Mouse (Mus musculus) limb, embryonic 10.5 days (tissue): ENCODE measurements around the gene Nfib. TPM values are rescaled to one million over a fixed set of nuclear protein-coding genes. Genes with fewer than 3 reads are reported as not detected.
"Not testable (repeated sequence)": the region's sequence is repeated elsewhere in the genome, so short reads cannot be mapped to it uniquely, and the experiment has no call there.

Experiments used
- DNase-seq: peaks from one replicate; pipeline ENCODE4 v3.0.0-alpha.2; 2017; ENCODE audit warnings: low spot score
- H3K27ac ChIP-seq: fragments of 300-500 bp; sonication (generic); 2 replicates; pipeline ENCODE4 v1.5.1; 2016; ENCODE audit warnings: mild to moderate bottlenecking
- H3K27me3 ChIP-seq: fragments of 300-500 bp; sonication (generic); 2 replicates; pipeline ENCODE4 v1.6.1; 2016; ENCODE audit warnings: low read depth, mild to moderate bottlenecking; ENCODE audit not compliant: poor library complexity, severe bottlenecking
- H3K36me3 ChIP-seq: fragments of 300-500 bp; sonication (generic); 2 replicates; pipeline ENCODE4 v1.6.1; 2016; ENCODE audit warnings: mild to moderate bottlenecking, moderate library complexity
- H3K4me1 ChIP-seq: fragments of 300-500 bp; sonication (generic); 2 replicates; pipeline ENCODE4 v1.6.1; 2016
- H3K4me3 ChIP-seq: fragments of 300-500 bp; sonication (generic); 2 replicates; pipeline ENCODE4 v1.5.1; 2016; ENCODE audit warnings: mild to moderate bottlenecking, moderate library complexity
- H3K9me3 ChIP-seq: fragments of 300-500 bp; sonication (generic); replicated peaks from 2 replicates; pipeline ENCODE4 v1.6.1; 2016; ENCODE audit warnings: mild to moderate bottlenecking
- WGBS: fragments of 180-500 bp; shearing (Covaris S2); methylation state at CpG from one replicate; pipeline ENCODE4 v1.1.7; 2016; 5-methylcytosine and 5-hydroxymethylcytosine counted together
- polyA plus RNA-seq: library from polyadenylated mRNA; unstranded; fragments of >200 nt; fragmentation: Nextera tagmentation; extraction: Ambion mirVana; gene quantifications from 2 replicates; pipeline ENCODE4 v1.2.1, GENCODE M21; 2016

The Nfib gene
- polyA plus RNA-seq, 1 experiment from 2014 or later: 23.4 TPM

DNA sequence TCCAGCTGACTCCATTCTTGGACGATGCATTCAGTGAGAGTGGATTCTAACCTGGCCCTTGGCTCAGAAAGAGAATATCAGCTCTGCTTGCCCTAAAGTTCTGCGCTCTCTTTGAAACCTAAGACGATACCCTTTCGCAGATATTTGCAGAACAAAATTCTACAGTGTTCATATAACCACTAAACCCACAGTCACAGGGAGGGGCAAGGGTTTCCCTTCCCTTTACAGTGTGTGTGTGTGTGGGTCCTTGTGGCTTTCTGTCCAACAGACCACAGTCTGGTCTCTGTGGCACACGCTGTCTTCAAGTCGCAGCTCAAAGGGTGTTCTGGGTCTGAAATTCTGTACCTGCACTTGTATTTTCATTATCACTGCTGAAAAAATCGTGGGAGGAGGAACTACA, 416.0 kb downstream of the Nfib start:
- peaks cover 24% of the 10 kb centered on the region for H3K4me1 ChIP-seq

DNA sequence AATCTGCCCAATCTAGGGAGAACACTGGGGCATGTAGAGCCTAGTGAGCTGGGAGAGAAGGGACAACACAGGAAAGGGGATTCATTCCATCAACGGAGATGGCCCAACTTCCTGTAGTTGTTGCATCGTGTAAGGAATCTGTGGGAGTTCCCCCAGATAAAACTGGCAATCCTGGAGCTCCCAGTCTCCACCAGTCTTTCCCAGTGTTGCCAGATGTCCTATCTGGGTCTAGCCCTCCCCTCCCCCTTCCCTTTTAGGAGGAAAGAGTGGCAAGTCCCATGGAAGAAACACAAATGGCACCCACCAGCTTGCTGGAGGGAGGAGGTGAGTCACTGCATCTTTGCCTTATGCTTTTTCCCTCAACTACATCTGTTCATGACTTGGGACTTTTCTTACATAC, 417.4 kb downstream of the Nfib start:
- no peaks in the 10 kb centered on the region for H3K36me3 ChIP-seq
- WGBS: 87% methylated on average over 2 of the region's 2 CpGs
- H3K27ac ChIP-seq: no peak overlapping the region

More for the DNA sequence above, 416.0 kb downstream of the Nfib start:
- peak overlapping the region; percentile 37; the same call in 1 of the 2 replicates for H3K27ac ChIP-seq
- no peaks in the 10 kb centered on the region for H3K36me3 ChIP-seq
- H3K4me3 ChIP-seq: no peak overlapping the region
- H3K9me3 ChIP-seq: no peaks in the 10 kb centered on the region
- 78% methylated on average over 7 of the region's 7 CpGs for WGBS
- no peaks in the 10 kb centered on the region for H3K27me3 ChIP-seq
- DNase-seq: no peak

GRCm38 (mm10) chr4:82287454-82287853, 418.1 kb downstream of the Nfib start:
- no peaks in the 10 kb centered on the region for H3K9me3 ChIP-seq
- DNase-seq: no peak
- 92% methylated on average over 2 of the region's 2 CpGs for WGBS
- H3K36me3 ChIP-seq: no peaks in the 10 kb centered on the region
- H3K27me3 ChIP-seq: no peaks in the 10 kb centered on the region
- H3K4me1 ChIP-seq: peaks cover 24% of the 10 kb centered on the region
- H3K4me3 ChIP-seq: no peak overlapping the region
- no peak overlapping the region for H3K27ac ChIP-seq

More for the DNA sequence above, 417.4 kb downstream of the Nfib start:
- Histone ChIP-seq H3K4me1 (peaks cover 24% of the 10 kb centered on the region), H3K4me3 (no peak overlapping the region), H3K27me3 (no peaks in the 10 kb centered on the region), H3K9me3 (no peaks in the 10 kb centered on the region)
- no peak for DNase-seq

DNA sequence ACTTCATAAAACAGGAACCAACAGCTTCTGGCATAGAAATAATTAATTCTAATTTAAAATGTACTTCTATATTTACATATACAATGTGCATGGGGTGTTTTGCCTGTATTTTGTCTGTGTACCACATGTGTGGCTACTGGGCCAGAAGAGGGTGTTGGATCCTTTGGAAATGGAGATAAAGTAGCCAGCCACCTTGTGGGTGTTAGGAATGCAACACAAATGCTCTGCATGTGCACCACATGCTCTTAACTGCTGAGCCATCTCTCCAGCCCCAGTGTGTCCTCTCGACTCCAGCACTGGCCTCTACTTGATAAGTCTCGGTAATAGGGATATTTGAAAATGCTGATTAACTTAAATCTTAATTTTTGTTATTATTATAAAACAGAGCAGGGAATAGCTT, 418.6 kb downstream of the Nfib start:
- no peak for DNase-seq
- Histone ChIP-seq H3K9me3 (no peaks in the 10 kb centered on the region), H3K27me3 (no peaks in the 10 kb centered on the region), H3K4me1 (peaks cover 23% of the 10 kb centered on the region), H3K36me3 (no peaks in the 10 kb centered on the region), H3K27ac (no peak overlapping the region), H3K4me3 (no peak overlapping the region)
- 89% methylated on average over 2 of the region's 2 CpGs for WGBS

GRCm38 (mm10) chr4:82283536-82283935, 422.0 kb downstream of the Nfib start:
- Histone ChIP-seq H3K4me1 (no peaks in the 10 kb centered on the region), H3K27ac (no peak overlapping the region), H3K36me3 (no peaks in the 10 kb centered on the region), H3K27me3 (no peaks in the 10 kb centered on the region), H3K9me3 (no peaks in the 10 kb centered on the region), H3K4me3 (no peak overlapping the region)
- no peak for DNase-seq
- 89% methylated on average over 6 of the region's 6 CpGs for WGBS

DNA sequence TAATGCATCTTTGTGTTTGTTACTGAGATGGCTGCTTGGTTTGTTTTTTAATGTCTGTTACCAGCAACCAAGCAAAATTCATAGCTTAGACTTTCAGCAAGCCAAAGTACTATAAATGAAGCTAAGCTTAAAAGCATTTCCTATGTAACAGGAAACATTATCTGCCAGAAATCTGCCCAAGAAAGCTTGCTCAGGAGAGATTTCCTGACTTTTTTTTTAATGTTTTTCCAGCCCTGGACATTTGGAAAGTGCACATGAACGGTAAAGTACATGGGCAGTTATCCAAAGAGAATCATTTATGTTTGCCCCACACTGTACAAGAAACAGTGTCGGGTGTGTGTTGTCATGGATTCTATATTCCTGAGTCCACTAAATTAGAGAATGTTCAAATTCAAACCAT, 429.6 kb downstream of the Nfib start:
- H3K27ac ChIP-seq: no peak overlapping the region
- H3K4me1 ChIP-seq: peaks cover 19% of the 10 kb centered on the region
- H3K9me3 ChIP-seq: no peaks in the 10 kb centered on the region
- WGBS: 92% methylated on average over 2 of the region's 2 CpGs
- no peaks in the 10 kb centered on the region for H3K36me3 ChIP-seq
- no peak for DNase-seq
- H3K4me3 ChIP-seq: no peak overlapping the region
- no peaks in the 10 kb centered on the region for H3K27me3 ChIP-seq

- H3K4me3 ChIP-seq: no peak overlapping the region
- peaks cover 31% of the 10 kb centered on the region for H3K4me1 ChIP-seq
- H3K27me3 ChIP-seq: no peaks in the 10 kb centered on the region
- H3K9me3 ChIP-seq: no peaks in the 10 kb centered on the region
- DNase-seq: no peak
- H3K36me3 ChIP-seq: no peaks in the 10 kb centered on the region
- 84% methylated on average over 4 of the region's 4 CpGs for WGBS
- peak overlapping the region; percentile 61; the same call in 1 of the 2 replicates for H3K27ac ChIP-seq
Measured at GRCm38 (mm10) chr4:82273049-82273754, 432.3 kb downstream of the Nfib start.

DNA sequence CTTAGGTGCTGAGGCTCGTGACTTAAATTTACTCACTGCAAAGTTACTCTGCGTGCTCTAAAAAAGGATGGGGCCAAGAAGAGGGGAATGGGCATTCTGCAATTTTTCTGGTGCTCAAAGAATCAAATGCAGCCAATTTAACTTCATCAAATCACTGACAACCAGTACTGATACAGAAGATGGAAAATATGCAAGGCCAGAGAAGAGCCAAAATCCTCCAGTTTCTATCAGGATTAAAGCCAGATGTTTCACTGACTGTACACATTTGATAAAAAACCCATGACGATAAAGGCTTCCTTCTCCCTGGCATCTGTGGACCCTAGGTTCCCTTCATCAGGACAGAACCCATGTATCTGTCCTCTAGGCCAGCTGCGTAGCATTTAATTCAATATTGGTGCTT, 433.5 kb downstream of the Nfib start:
- Histone ChIP-seq H3K4me1 (peaks cover 42% of the 10 kb centered on the region), H3K27ac (no peak overlapping the region; the same call in 1 of the 2 replicates), H3K36me3 (no peaks in the 10 kb centered on the region), H3K9me3 (no peaks in the 10 kb centered on the region), H3K4me3 (no peak overlapping the region), H3K27me3 (no peaks in the 10 kb centered on the region)
- 78% methylated on average over 4 of the region's 4 CpGs for WGBS
- no peak for DNase-seq

DNA sequence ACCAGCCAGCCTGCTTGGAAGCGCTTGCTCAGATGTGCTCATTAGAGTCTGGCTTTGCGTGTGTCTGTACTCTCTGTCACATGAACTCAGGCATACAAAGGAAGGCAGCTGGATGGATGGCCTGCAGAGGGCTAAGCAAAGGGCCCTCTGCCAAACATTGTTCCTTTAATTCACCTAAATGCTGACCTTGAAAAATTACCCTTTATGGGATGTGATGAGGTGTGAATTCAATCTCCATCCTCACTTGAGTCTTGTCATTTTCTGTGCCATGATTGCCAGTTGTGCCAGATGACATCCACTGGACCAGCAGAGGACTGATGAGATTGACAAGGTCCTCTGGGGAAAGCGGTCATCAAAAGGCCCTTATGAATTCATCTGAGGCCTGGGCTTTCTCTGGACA, 434.0 kb downstream of the Nfib start:
- WGBS: 73% methylated on average over 3 of the region's 3 CpGs

DNA sequence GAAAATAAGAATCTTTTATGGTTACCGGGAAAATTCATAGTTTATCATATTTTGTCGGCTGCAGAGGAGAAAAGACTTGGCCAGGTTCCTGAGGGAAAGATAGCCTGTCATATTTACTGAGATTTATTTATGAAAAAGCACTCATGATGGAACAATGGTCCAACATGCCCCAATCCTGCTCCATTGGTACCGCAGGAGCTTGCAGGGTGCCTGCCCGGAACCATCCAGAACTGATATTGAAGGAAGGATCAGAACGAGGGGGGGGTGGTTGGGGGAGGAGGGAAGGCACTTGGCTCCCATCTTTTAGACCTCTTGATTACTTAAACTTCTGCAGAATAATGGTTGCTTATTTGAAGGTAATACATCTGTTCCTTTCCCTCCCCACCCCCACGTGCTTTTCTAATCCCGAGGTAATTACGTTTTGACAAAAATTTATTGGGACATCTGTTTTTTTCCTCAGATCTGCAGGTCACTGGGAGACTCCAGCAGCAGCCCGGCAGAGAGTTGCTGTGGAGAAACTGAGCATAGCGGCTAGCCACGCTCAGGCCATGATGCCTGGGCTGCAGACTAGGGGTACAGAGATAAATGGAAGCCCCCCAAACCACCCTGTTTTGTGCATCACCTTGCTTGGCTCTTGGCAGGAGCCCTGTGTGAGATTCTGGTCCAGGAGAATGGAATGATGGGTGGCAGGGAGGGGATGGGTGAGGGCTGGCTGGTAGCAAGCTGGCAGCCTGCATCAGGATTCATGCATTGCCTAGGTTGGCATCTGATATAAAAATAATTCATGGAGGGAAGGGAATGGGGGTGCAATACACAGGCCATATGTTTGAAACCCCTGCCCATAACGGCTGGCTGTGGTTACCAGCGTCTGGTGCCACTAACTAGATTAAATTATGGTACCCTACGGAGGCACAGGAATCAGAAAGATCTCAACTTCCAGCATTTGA, 437.4 kb downstream of the Nfib start:
- no peak for DNase-seq
- Histone ChIP-seq H3K9me3 (no peaks in the 10 kb centered on the region), H3K27ac (peak overlapping the region; percentile 75), H3K4me3 (no peak overlapping the region), H3K4me1 (peaks cover 53% of the 10 kb centered on the region), H3K27me3 (no peaks in the 10 kb centered on the region), H3K36me3 (no peaks in the 10 kb centered on the region)
- WGBS: 43% methylated on average over 14 of the region's 14 CpGs

More for the DNA sequence above, 434.0 kb downstream of the Nfib start:
- Histone ChIP-seq H3K4me3 (no peak overlapping the region), H3K27ac (0 out of 2 replicates have a peak overlapping the region, but pooled peaks have one; percentile 25), H3K36me3 (no peaks in the 10 kb centered on the region), H3K4me1 (peaks cover 45% of the 10 kb centered on the region), H3K27me3 (no peaks in the 10 kb centered on the region), H3K9me3 (no peaks in the 10 kb centered on the region)
- no peak for DNase-seq

- DNase-seq: no peak
- no peak overlapping the region for H3K4me3 ChIP-seq
- H3K36me3 ChIP-seq: no peaks in the 10 kb centered on the region
- no peaks in the 10 kb centered on the region for H3K9me3 ChIP-seq
- H3K27me3 ChIP-seq: no peaks in the 10 kb centered on the region
- H3K27ac ChIP-seq: peak overlapping the region; percentile 10; the same call in 1 of the 2 replicates
- H3K4me1 ChIP-seq: peaks cover 35% of the 10 kb centered on the region
- 42% methylated on average over 4 of the region's 4 CpGs for WGBS
Measured at GRCm38 (mm10) chr4:82266066-82266619, 439.4 kb downstream of the Nfib start.

DNA sequence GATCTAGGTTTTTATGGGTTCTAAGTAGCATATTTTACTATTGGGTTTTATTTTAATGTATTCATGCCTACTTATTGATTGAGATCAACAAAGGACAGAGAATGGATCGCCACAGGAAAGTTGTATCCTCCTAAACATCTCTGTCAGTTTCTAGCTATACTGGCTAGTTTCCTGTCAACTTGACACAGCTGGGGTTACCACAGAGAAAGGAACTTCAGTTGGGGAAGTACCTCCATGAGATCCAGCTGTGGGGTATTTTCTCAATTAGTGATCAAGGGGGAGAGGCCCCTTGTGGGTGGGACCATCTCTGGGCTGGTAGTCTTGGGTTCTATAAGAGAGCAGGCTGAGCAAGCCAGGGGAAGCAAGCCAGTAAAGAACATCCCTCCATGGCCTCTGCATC, 447.0 kb downstream of the Nfib start:
- not testable (repeated sequence) for H3K4me3 ChIP-seq, H3K27me3 ChIP-seq, H3K27ac ChIP-seq, H3K4me1 ChIP-seq, H3K36me3 ChIP-seq, H3K9me3 ChIP-seq, DNase-seq
- 96% methylated on average over 1 of the region's 1 CpGs for WGBS

- Histone ChIP-seq H3K9me3 (no peaks in the 10 kb centered on the region), H3K4me1 (peaks cover 10% of the 10 kb centered on the region), H3K27ac (no peak overlapping the region), H3K27me3 (no peaks in the 10 kb centered on the region), H3K36me3 (no peaks in the 10 kb centered on the region), H3K4me3 (no peak overlapping the region)
- no peak for DNase-seq
- WGBS: 90% methylated on average over 8 of the region's 8 CpGs
Measured at GRCm38 (mm10) chr4:82252054-82252453, 453.5 kb downstream of the Nfib start.
